Mouse (Mus musculus): ENCODE measurements at regions not wholly inside any gene's neighbourhood (a gene's known extent, or its start where the extent isn't known, plus 50 kb on each side); places are given as distances from the start of the nearest gene placed in this dataset.
A peak's percentile ranks its signal among the peaks of the same experiment; 100 is the strongest.

DNA sequence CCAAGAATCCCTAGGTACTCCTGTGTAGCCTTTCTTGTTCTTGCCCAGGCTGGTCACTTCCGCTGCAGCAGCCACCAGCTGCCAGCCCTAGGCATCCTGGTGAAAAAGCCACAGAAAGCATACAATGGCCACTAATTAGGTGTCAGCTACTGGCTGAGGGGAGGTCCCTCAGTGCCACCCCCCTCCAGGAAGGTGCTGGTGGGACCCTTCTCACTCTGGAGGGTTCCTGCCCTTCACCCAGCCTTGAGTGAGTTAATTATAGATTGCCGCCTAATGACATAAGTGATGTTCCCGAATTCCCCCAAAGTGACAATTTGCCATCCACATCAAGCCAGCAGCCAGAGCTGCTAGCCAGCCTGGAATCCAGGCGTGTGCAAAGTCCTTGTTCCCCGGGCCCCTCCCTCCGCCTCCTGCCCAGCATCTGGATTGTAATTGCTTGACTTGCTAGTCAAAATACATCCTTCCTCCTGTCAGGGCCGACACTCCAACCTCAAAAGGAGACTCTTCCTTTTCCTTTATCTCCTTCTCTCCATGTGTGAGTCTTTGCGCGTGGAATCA lies 195.2 kb downstream of the Bcl11b start:
- ATAC-seq (ENCODE audit: low FRiP score, low read depth), result no peak
- Histone ChIP-seq H3K9me3 (ENCODE audit: control insufficient read depth, low read length) (no peaks in the 10 kb centered on the region), H3K27me3 (ENCODE audit: control insufficient read depth, insufficient read depth, low read length) (no peaks in the 10 kb centered on the region; the same call in 1 of the 2 replicates), H3K36me3 (ENCODE audit: control insufficient read depth, insufficient read depth, low read length) (no peaks in the 10 kb centered on the region), H3K4me3 (replicated peaks; ENCODE audit: low read length) (no peak overlapping the region), H3K27ac (replicated peaks; ENCODE audit: low read depth, low read length) (no peak overlapping the region), H3K4me1 (ENCODE audit: control insufficient read depth, insufficient read depth, low read length) (peaks cover 19% of the 10 kb centered on the region), H3K4me2 (replicated peaks; ENCODE audit: low read depth, low read length, severe bottlenecking) (no peak overlapping the region), H3K9ac (ENCODE audit: low read depth, low read length, severe bottlenecking) (peak overlapping the region; percentile 34; the same call in 1 of the 2 replicates)
- WGBS, result 35% methylated on average over 9 of the region's 9 CpGs
- DNase-seq (ENCODE audit: low spot score), result no peak
- TF ChIP-seq POLR2A (IDR thresholded peaks at IDR 0.05; ENCODE audit: borderline replicate concordance, extremely low read depth, insufficient read depth, insufficient read length), result no peak

DNA sequence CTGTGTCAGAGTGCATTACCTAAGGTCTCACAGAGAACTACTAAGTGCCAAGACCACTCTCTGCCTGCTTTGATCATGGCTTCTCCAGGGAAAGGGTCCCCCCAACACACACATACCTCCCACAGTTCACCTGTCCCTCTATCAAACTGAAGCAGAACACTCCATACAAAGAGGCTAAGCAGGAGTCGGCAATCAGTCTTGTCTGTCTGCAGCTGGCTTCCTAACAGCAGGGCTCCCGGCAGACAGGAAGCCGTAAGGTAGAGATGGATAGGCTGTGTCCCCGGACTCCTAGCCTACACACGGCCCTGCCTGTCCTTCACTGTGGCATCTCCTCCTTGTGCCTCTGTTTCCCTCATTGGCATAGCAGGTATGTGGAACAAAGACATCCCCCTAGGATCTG lies 192.2 kb downstream of the Bcl11b start:
- no peak overlapping the region for H3K4me3 ChIP-seq (replicated peaks; ENCODE audit: low read length)
- no peak overlapping the region for H3K4me2 ChIP-seq (replicated peaks; ENCODE audit: low read depth, low read length, severe bottlenecking)
- H3K27ac ChIP-seq (replicated peaks; ENCODE audit: low read depth, low read length), result no peak overlapping the region
- no peaks in the 10 kb centered on the region for H3K9me3 ChIP-seq (ENCODE audit: control insufficient read depth, low read length)
- WGBS, result 23% methylated on average over 5 of the region's 5 CpGs
- DNase-seq (ENCODE audit: low spot score) (no peak), ATAC-seq (ENCODE audit: low FRiP score, low read depth) (no peak)
- H3K9ac ChIP-seq (ENCODE audit: low read depth, low read length, severe bottlenecking), result no peak overlapping the region
- H3K27me3 ChIP-seq (ENCODE audit: control insufficient read depth, insufficient read depth, low read length), result no peaks in the 10 kb centered on the region; the same call in 1 of the 2 replicates
- H3K36me3 ChIP-seq (ENCODE audit: control insufficient read depth, insufficient read depth, low read length), result no peaks in the 10 kb centered on the region
- peaks cover 19% of the 10 kb centered on the region for H3K4me1 ChIP-seq (ENCODE audit: control insufficient read depth, insufficient read depth, low read length)
- no peak for TF ChIP-seq POLR2A (IDR thresholded peaks at IDR 0.05; ENCODE audit: borderline replicate concordance, extremely low read depth, insufficient read depth, insufficient read length)

DNA sequence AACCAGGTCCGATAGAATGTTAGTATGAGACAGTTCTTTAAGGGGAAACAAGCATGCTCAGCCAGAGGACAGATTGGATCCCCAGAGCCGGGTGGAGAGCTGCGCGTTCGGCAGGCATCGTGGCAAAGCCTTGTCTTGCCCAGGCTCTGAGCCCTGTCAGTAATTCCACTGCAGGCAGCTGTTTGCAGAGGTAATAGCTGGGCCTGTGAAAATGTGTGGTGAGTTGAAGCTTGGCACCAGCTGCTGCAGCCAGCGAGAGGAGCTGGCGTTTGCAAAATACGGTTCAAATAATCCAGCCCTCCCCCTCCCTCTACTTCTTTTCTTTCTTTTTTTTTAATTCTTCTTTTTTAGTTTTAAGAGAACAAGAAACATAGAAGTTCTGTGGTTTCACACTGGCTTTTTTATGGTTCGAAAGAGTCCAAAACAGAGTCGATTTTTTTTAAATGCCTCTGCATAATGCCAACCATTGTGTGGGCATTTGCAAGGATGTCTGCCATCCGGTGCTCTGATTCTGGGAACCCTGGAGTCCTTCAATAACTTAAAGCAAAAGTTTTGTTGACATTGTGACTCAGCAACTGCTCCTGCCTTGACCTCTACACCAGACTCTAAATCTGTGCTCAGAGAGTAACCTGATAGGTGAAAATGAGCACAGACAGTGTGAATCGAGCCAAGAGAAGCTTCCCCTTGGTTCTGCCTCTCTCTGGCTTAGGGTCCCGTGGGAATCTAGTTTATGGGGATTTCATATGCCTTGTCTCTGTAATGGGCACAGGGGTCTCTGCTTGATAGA lies 190.7 kb downstream of the Bcl11b start:
- Histone ChIP-seq H3K27ac (replicated peaks; ENCODE audit: low read depth, low read length) (peak overlapping the region; percentile 46; the same call in 1 of the 2 replicates), H3K9ac (ENCODE audit: low read depth, low read length, severe bottlenecking) (no peak overlapping the region), H3K4me2 (replicated peaks; ENCODE audit: low read depth, low read length, severe bottlenecking) (no peak overlapping the region), H3K27me3 (ENCODE audit: control insufficient read depth, insufficient read depth, low read length) (no peaks in the 10 kb centered on the region; the same call in 1 of the 2 replicates), H3K9me3 (ENCODE audit: control insufficient read depth, low read length) (no peaks in the 10 kb centered on the region), H3K4me1 (ENCODE audit: control insufficient read depth, insufficient read depth, low read length) (peaks cover 12% of the 10 kb centered on the region), H3K4me3 (replicated peaks; ENCODE audit: low read length) (no peak overlapping the region), H3K36me3 (ENCODE audit: control insufficient read depth, insufficient read depth, low read length) (no peaks in the 10 kb centered on the region)
- no peak for TF ChIP-seq POLR2A (IDR thresholded peaks at IDR 0.05; ENCODE audit: borderline replicate concordance, extremely low read depth, insufficient read depth, insufficient read length)
- ATAC-seq (ENCODE audit: low FRiP score, low read depth) (peak; percentile 72; the same call in 1 of the 2 replicates), DNase-seq (ENCODE audit: low spot score) (peak; percentile 68)
- WGBS, result 44% methylated on average over 14 of the region's 14 CpGs

DNA sequence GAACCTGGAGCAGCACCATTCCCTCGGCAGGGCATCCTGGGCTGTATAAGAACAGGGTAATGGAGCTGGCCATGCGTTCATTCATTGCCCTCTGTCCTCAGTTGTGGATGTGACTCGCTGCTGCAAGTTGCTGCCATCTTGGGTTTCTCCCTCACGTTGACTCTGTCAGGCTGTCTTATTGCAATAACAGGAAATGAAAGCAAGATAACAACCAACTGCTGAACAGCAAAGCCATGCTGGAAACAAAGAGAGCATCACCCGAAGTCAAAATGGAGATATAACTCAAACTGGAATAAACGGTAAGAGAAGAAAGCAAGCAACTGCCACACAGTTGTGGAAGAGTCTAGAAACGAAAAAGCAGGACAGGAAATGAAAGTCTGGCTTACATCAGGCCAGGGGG lies 188.5 kb downstream of the Bcl11b start:
- Histone ChIP-seq H3K27me3 (ENCODE audit: control insufficient read depth, insufficient read depth, low read length) (no peaks in the 10 kb centered on the region), H3K36me3 (ENCODE audit: control insufficient read depth, insufficient read depth, low read length) (no peaks in the 10 kb centered on the region), H3K9ac (ENCODE audit: low read depth, low read length, severe bottlenecking) (no peak overlapping the region), H3K9me3 (ENCODE audit: control insufficient read depth, low read length) (no peaks in the 10 kb centered on the region), H3K27ac (replicated peaks; ENCODE audit: low read depth, low read length) (no peak overlapping the region), H3K4me3 (replicated peaks; ENCODE audit: low read length) (no peak overlapping the region), H3K4me1 (ENCODE audit: control insufficient read depth, insufficient read depth, low read length) (peaks cover 4% of the 10 kb centered on the region; the same call in 1 of the 2 replicates), H3K4me2 (replicated peaks; ENCODE audit: low read depth, low read length, severe bottlenecking) (no peak overlapping the region)
- 85% methylated on average over 7 of the region's 7 CpGs for WGBS
- TF ChIP-seq POLR2A (IDR thresholded peaks at IDR 0.05; ENCODE audit: borderline replicate concordance, extremely low read depth, insufficient read depth, insufficient read length), result no peak
- ATAC-seq (ENCODE audit: low FRiP score, low read depth), result no peak
- DNase-seq (ENCODE audit: low spot score), result no peak

GRCm38 (mm10) chr12:107823768-107824394 lies 179.5 kb downstream of the Bcl11b start:
- Histone ChIP-seq H3K9me3 (ENCODE audit: control insufficient read depth, low read length) (no peaks in the 10 kb centered on the region), H3K36me3 (ENCODE audit: control insufficient read depth, insufficient read depth, low read length) (no peaks in the 10 kb centered on the region), H3K9ac (ENCODE audit: low read depth, low read length, severe bottlenecking) (no peak overlapping the region), H3K4me2 (replicated peaks; ENCODE audit: low read depth, low read length, severe bottlenecking) (no peak overlapping the region), H3K4me3 (replicated peaks; ENCODE audit: low read length) (no peak overlapping the region), H3K27me3 (ENCODE audit: control insufficient read depth, insufficient read depth, low read length) (no peaks in the 10 kb centered on the region), H3K4me1 (ENCODE audit: control insufficient read depth, insufficient read depth, low read length) (no peaks in the 10 kb centered on the region), H3K27ac (replicated peaks; ENCODE audit: low read depth, low read length) (no peak overlapping the region)
- no peak for TF ChIP-seq POLR2A (IDR thresholded peaks at IDR 0.05; ENCODE audit: borderline replicate concordance, extremely low read depth, insufficient read depth, insufficient read length)
- ATAC-seq (ENCODE audit: low FRiP score, low read depth) (no peak), DNase-seq (ENCODE audit: low spot score) (no peak)
- 81% methylated on average over 5 of the region's 5 CpGs for WGBS

All from limb, embryonic 14.5 days (tissue).